Mouse (Mus musculus): Measurements from ENCODE around the gene Rhog. TPM values are rescaled to one million over a fixed set of nuclear protein-coding genes. Genes with fewer than 3 reads are reported as not detected.

Rhog gene
- polyA plus RNA-seq, 1 experiment from 2014 or later = 29.9 TPM

- H3K27me3 ChIP-seq = no peaks in the 10 kb centered on the region
- H3K9ac ChIP-seq = no peak overlapping the region
- ATAC-seq (ENCODE audit: low FRiP score) = no peak
- no peaks in the 10 kb centered on the region for H3K4me1 ChIP-seq
- no peak overlapping the region for H3K4me3 ChIP-seq
- WGBS = 92% methylated on average over 6 of the region's 6 CpGs
- H3K4me2 ChIP-seq (replicated peaks) = no peak overlapping the region
- peaks cover 22% of the 10 kb centered on the region; the same call in 1 of the 2 replicates for H3K36me3 ChIP-seq
- H3K9me3 ChIP-seq (replicated peaks) = 0 out of 2 replicates have a peak, but pooled peaks cover 5% of the 10 kb centered on the region
- no peak overlapping the region for H3K27ac ChIP-seq
These were observed 26.0 kb downstream of the Rhog start for GRCm38 (mm10) chr7:102229814-102230213.

- no peak overlapping the region for H3K4me3 ChIP-seq
- no peak overlapping the region for H3K27ac ChIP-seq
- H3K27me3 ChIP-seq = no peaks in the 10 kb centered on the region
- peaks cover 18% of the 10 kb centered on the region; the same call in 1 of the 2 replicates for H3K36me3 ChIP-seq
- no peak for ATAC-seq (ENCODE audit: low FRiP score)
- no peaks in the 10 kb centered on the region for H3K4me1 ChIP-seq
- H3K4me2 ChIP-seq (replicated peaks) = no peak overlapping the region
- WGBS = 97% methylated on average over 4 of the region's 4 CpGs
- H3K9me3 ChIP-seq (replicated peaks) = 0 out of 2 replicates have a peak, but pooled peaks cover 5% of the 10 kb centered on the region
- H3K9ac ChIP-seq = no peak overlapping the region
These were observed 27.7 kb downstream of the Rhog start for GRCm38 (mm10) chr7:102228049-102228670.

- ATAC-seq (ENCODE audit: low FRiP score) = no peak
- 92% methylated on average over 6 of the region's 6 CpGs for WGBS
- peaks cover 11% of the 10 kb centered on the region; the same call in 1 of the 2 replicates for H3K36me3 ChIP-seq
- no peaks in the 10 kb centered on the region for H3K27me3 ChIP-seq
- no peak overlapping the region for H3K9ac ChIP-seq
- H3K9me3 ChIP-seq (replicated peaks) = 0 out of 2 replicates have a peak, but pooled peaks cover 5% of the 10 kb centered on the region
- H3K4me1 ChIP-seq = peaks cover 2% of the 10 kb centered on the region; the same call in 1 of the 2 replicates
- no peak overlapping the region for H3K27ac ChIP-seq
- H3K4me2 ChIP-seq (replicated peaks) = no peak overlapping the region
- no peak overlapping the region for H3K4me3 ChIP-seq
These were observed 29.8 kb downstream of the Rhog start for GRCm38 (mm10) chr7:102226051-102226450.

GRCm38 (mm10) chr7:102223883-102224738 lies 31.7 kb downstream of the Rhog start:
- Histone ChIP-seq H3K9me3 (replicated peaks) (0 out of 2 replicates have a peak, but pooled peaks cover 3% of the 10 kb centered on the region), H3K27ac (no peak overlapping the region), H3K27me3 (no peaks in the 10 kb centered on the region), H3K36me3 (peaks cover 5% of the 10 kb centered on the region; the same call in 1 of the 2 replicates), H3K4me2 (replicated peaks) (0 out of 2 replicates have a peak overlapping the region, but pooled peaks have one; percentile 82), H3K4me1 (peaks cover 2% of the 10 kb centered on the region; the same call in 1 of the 2 replicates), H3K4me3 (no peak overlapping the region), H3K9ac (no peak overlapping the region)
- ATAC-seq (ENCODE audit: low FRiP score) = no peak
- WGBS = 94% methylated on average over 5 of the region's 5 CpGs

GRCm38 (mm10) chr7:102222830-102223556 lies 32.9 kb downstream of the Rhog start:
- H3K27ac ChIP-seq = peak overlapping the region; percentile 57; the same call in 1 of the 2 replicates
- peaks cover 2% of the 10 kb centered on the region; the same call in 1 of the 2 replicates for H3K4me1 ChIP-seq
- H3K9ac ChIP-seq = peak overlapping the region; percentile 75
- no peaks in the 10 kb centered on the region for H3K27me3 ChIP-seq
- H3K9me3 ChIP-seq (replicated peaks) = no peaks in the 10 kb centered on the region
- peak; percentile 81 for ATAC-seq (ENCODE audit: low FRiP score)
- H3K36me3 ChIP-seq = 0 out of 2 replicates have a peak, but pooled peaks cover 2% of the 10 kb centered on the region
- WGBS = 2% methylated on average over 24 of the region's 31 CpGs
- H3K4me2 ChIP-seq (replicated peaks) = peak overlapping the region; percentile 82
- H3K4me3 ChIP-seq = peak overlapping the region; percentile 65

- Histone ChIP-seq H3K36me3 (no peaks in the 10 kb centered on the region), H3K4me1 (peaks cover 2% of the 10 kb centered on the region; the same call in 1 of the 2 replicates), H3K9ac (peak overlapping the region; percentile 75; the same call in 1 of the 2 replicates), H3K27me3 (no peaks in the 10 kb centered on the region), H3K9me3 (replicated peaks) (no peaks in the 10 kb centered on the region), H3K4me3 (peak overlapping the region; percentile 65), H3K27ac (no peak overlapping the region), H3K4me2 (replicated peaks) (peak overlapping the region; percentile 82)
- peak; percentile 70 for ATAC-seq (ENCODE audit: low FRiP score)
- under 1% methylated on average over 9 of the region's 13 CpGs for WGBS
These were observed 33.5 kb downstream of the Rhog start for GRCm38 (mm10) chr7:102222336-102222735.

GRCm38 (mm10) chr7:102221899-102222298 lies 34.0 kb downstream of the Rhog start:
- Histone ChIP-seq H3K4me1 (peaks cover 2% of the 10 kb centered on the region; the same call in 1 of the 2 replicates), H3K4me3 (peak overlapping the region; percentile 65; the same call in 1 of the 2 replicates), H3K9ac (no peak overlapping the region), H3K9me3 (replicated peaks) (no peaks in the 10 kb centered on the region), H3K27ac (no peak overlapping the region), H3K4me2 (replicated peaks) (peak overlapping the region; percentile 82), H3K27me3 (no peaks in the 10 kb centered on the region), H3K36me3 (no peaks in the 10 kb centered on the region)
- ATAC-seq (ENCODE audit: low FRiP score) = peak; percentile 14; the same call in 1 of the 2 replicates
- WGBS = 62% methylated on average over 1 of the region's 1 CpGs

GRCm38 (mm10) chr7:102211071-102211470 lies 44.8 kb downstream of the Rhog start:
- WGBS = 59% methylated on average over 3 of the region's 3 CpGs
- Histone ChIP-seq H3K27me3 (no peaks in the 10 kb centered on the region), H3K9ac (peak overlapping the region; percentile 50; the same call in 1 of the 2 replicates), H3K4me3 (peak overlapping the region; percentile 62), H3K4me2 (replicated peaks) (peak overlapping the region; percentile 59), H3K4me1 (peaks cover 8% of the 10 kb centered on the region), H3K36me3 (no peaks in the 10 kb centered on the region), H3K27ac (peak overlapping the region; percentile 91), H3K9me3 (replicated peaks) (no peaks in the 10 kb centered on the region)
- ATAC-seq (ENCODE audit: low FRiP score) = no peak

GRCm38 (mm10) chr7:102209756-102210721 lies 45.8 kb downstream of the Rhog start, which contains the start of the genes Nup98 and Pgap2:
Gene Nup98, minus strand, starts transcription at chr7:102210176.
Gene Pgap2, plus strand, starts transcription at chr7:102210208.
- under 1% methylated on average over 82 of the region's 87 CpGs for WGBS
- peak; percentile 99 for ATAC-seq (ENCODE audit: low FRiP score)
- Histone ChIP-seq H3K4me3 (peak within 1 kb of the TSS; percentile 62), H3K9ac (peak within 1 kb of the TSS; percentile 79), H3K4me2 (replicated peaks) (peak within 1 kb of the TSS; percentile 86), H3K27me3 (no peaks in the 10 kb centered on the region), H3K4me1 (peaks cover 8% of the 10 kb centered on the region), H3K36me3 (no peaks in the 10 kb centered on the region), H3K9me3 (replicated peaks) (no peaks in the 10 kb centered on the region), H3K27ac (peak within 1 kb of the TSS; percentile 92)

GRCm38 (mm10) chr7:102208806-102209363 lies 47.0 kb downstream of the Rhog start:
- WGBS = 56% methylated on average over 4 of the region's 4 CpGs
- H3K27me3 ChIP-seq = no peaks in the 10 kb centered on the region
- ATAC-seq (ENCODE audit: low FRiP score) = no peak
- peak overlapping the region; percentile 62 for H3K4me3 ChIP-seq
- H3K4me2 ChIP-seq (replicated peaks) = peak overlapping the region; percentile 86
- no peaks in the 10 kb centered on the region; the same call in 1 of the 2 replicates for H3K36me3 ChIP-seq
- H3K9me3 ChIP-seq (replicated peaks) = no peaks in the 10 kb centered on the region
- peak overlapping the region; percentile 79 for H3K9ac ChIP-seq
- peaks cover 8% of the 10 kb centered on the region for H3K4me1 ChIP-seq
- H3K27ac ChIP-seq = no peak overlapping the region
